Mouse (Mus musculus) ES-E14 (cell line): ENCODE measurements at regions not wholly inside any gene's neighbourhood (a gene's known extent, or its start where the extent isn't known, plus 50 kb on each side); places are given as distances from the start of the nearest gene placed in this dataset.

Source experiments
- DNase-seq: peaks from one replicate; pipeline ENCODE4 v3.0.0-alpha.2; 2013; ENCODE audit warnings: low read depth, low spot score
- H3K27ac ChIP-seq: 2 replicates; pipeline ENCODE4 v1.5.1; 2012; ENCODE audit warnings: low read depth, mild to moderate bottlenecking, low read length, moderate library complexity, mixed read lengths; ENCODE audit not compliant: poor library complexity, insufficient read depth, severe bottlenecking
- H3K36me3 ChIP-seq: 2 replicates; pipeline ENCODE4 v1.6.1; 2012; ENCODE audit warnings: mild to moderate bottlenecking, low read length, moderate library complexity, mixed read lengths; ENCODE audit not compliant: control insufficient read depth, poor library complexity, insufficient read depth, severe bottlenecking
- H3K4me1 ChIP-seq, 2 experiments: fragments of 150-350 bp in 1 of 2; sonication (generic) in 1 of 2; 2 replicates each; pipeline ENCODE4 v1.6.1; 2012; ENCODE audit warnings: low read length in 2 of 2, mild to moderate bottlenecking in 1 of 2, mixed read lengths in 1 of 2; ENCODE audit not compliant: control insufficient read depth in 2 of 2, insufficient read depth in 2 of 2, poor library complexity in 1 of 2
- H3K4me3 ChIP-seq, 2 experiments: fragments of 150-350 bp in 1 of 2; sonication (generic) in 1 of 2; 2 replicates each; pipeline ENCODE4 v1.5.1; 2012; ENCODE audit warnings: low read length in 2 of 2, low read depth in 1 of 2, mild to moderate bottlenecking in 1 of 2, mixed read lengths in 1 of 2; ENCODE audit not compliant: insufficient read depth in 1 of 2, poor library complexity in 1 of 2, severe bottlenecking in 1 of 2
- H3K9ac ChIP-seq: 2 replicates; pipeline ENCODE4 v1.6.1; 2012; ENCODE audit warnings: low read depth, mild to moderate bottlenecking, low read length, mixed read lengths; ENCODE audit not compliant: poor library complexity, insufficient read depth, severe bottlenecking
- H3K9me3 ChIP-seq: fragments of 150-350 bp; sonication (generic); 2 replicates; pipeline ENCODE4 v1.6.1; 2012; ENCODE audit warnings: low read depth, mild to moderate bottlenecking, low read length; ENCODE audit not compliant: control insufficient read depth, insufficient read depth
- CHD2 ChIP-seq: IDR thresholded peaks from 2 replicates; pipeline ENCODE4 v1.6.1; 2014; ENCODE audit warnings: mild to moderate bottlenecking, low read depth, low read length, inconsistent platforms
- HCFC1 ChIP-seq: IDR thresholded peaks from 2 replicates; pipeline ENCODE4 v1.6.1; 2012; ENCODE audit warnings: low read length, inconsistent platforms, borderline replicate concordance; ENCODE audit not compliant: insufficient read depth
- MAFK ChIP-seq: IDR thresholded peaks from 2 replicates; pipeline ENCODE4 v1.6.1; 2014; ENCODE audit warnings: mild to moderate bottlenecking, low read depth, low read length, inconsistent platforms; ENCODE audit not compliant: insufficient read depth
- ZC3H11A ChIP-seq: IDR thresholded peaks from 2 replicates; pipeline ENCODE4 v1.6.1; 2012; ENCODE audit warnings: low read depth, mild to moderate bottlenecking, inconsistent platforms, low read length, borderline replicate concordance
- ZNF384 ChIP-seq: IDR thresholded peaks from 2 replicates; pipeline ENCODE4 v1.6.1; 2012; ENCODE audit warnings: low read depth, low read length, inconsistent platforms
- in situ Hi-C, 2 experiments: fragments of 600-800 bp; cut with MboI; formaldehyde crosslinking; loops; one replicate each; pipeline ENCODE4 v1.15.1; 2025; ENCODE audit warnings: low sequenced_read_pairs in 2 of 2, inconsistent platforms in 1 of 2; ENCODE audit not compliant: unreplicated experiment in 2 of 2

- in situ Hi-C loops = no loop called here
- TF ChIP-seq CHD2 = no peak
- no peak for TF ChIP-seq ZNF384
- no peak for DNase-seq
These were observed 235.3 kb downstream of the Mycn start for GRCm38 (mm10) chr12:12706326-12706920.

DNA sequence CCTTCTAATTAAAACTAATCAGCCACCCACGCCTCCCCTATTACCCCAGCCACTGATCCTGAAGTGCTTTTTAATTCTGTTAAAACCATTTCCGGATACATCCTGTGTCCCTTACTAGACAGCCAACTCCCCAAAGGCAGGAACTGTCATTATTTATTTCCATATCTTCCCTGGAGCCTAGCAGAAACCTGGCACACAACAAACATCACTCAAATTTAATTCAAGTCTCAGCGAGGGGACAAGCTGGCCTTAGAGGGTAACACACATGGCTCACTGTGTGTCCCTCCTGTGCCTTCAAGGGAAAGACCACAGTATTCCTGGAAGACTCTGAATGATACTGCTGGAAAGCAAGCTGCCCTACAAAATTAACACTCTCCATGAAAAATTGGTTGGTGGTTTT lies 240.0 kb downstream of the Mycn start:
- no peak for TF ChIP-seq CHD2
- TF ChIP-seq HCFC1 = no peak
- no peak for TF ChIP-seq MAFK
- no peak for TF ChIP-seq ZC3H11A
- no peak for TF ChIP-seq ZNF384
- Histone ChIP-seq H3K36me3 (no peaks in the 10 kb centered on the region), H3K4me3 (no peak overlapping the region), H3K4me1 (no peaks in the 10 kb centered on the region), H3K9me3 (no peaks in the 10 kb centered on the region), H3K27ac (no peak overlapping the region), H3K9ac (no peak overlapping the region)
- in situ Hi-C loops = no loop called here
- no peak for DNase-seq

More at GRCm38 (mm10) chr12:12706326-12706920, 235.3 kb downstream of the Mycn start:
- H3K9me3 ChIP-seq = no peaks in the 10 kb centered on the region
- H3K4me1 ChIP-seq = peaks cover 0 to 3% of the 10 kb centered on the region in 2 experiments; a peak in 2 of 4 replicates
- H3K4me3 ChIP-seq = no peak overlapping the region
- no peak overlapping the region for H3K27ac ChIP-seq
- H3K9ac ChIP-seq = no peak overlapping the region
- H3K36me3 ChIP-seq = no peaks in the 10 kb centered on the region

- no peak for DNase-seq
- TF ChIP-seq HCFC1 (no peak), ZNF384 (no peak), ZC3H11A (no peak)
- no peak overlapping the region for H3K4me3 ChIP-seq
These were observed 240.6 kb downstream of the Mycn start for GRCm38 (mm10) chr12:12701060-12701667.

GRCm38 (mm10) chr12:12693838-12694777 lies 247.6 kb downstream of the Mycn start:
- Histone ChIP-seq H3K27ac (no peak overlapping the region), H3K4me1 (peaks cover 4 to 6% of the 10 kb centered on the region in 2 experiments; a peak in 2 of 4 replicates), H3K9ac (no peak overlapping the region), H3K9me3 (no peaks in the 10 kb centered on the region), H3K4me3 (peak overlapping the region in 1 of 2 experiments; percentile 25; a peak in 1 of 4 replicates), H3K36me3 (no peaks in the 10 kb centered on the region)
- in situ Hi-C loops = no loop called here
- DNase-seq = peak; percentile 40
- TF ChIP-seq ZNF384 (no peak), MAFK (no peak), HCFC1 (no peak), ZC3H11A (no peak), CHD2 (no peak)

More at GRCm38 (mm10) chr12:12701060-12701667, 240.6 kb downstream of the Mycn start:
- Histone ChIP-seq H3K4me1 (no peaks in the 10 kb centered on the region), H3K9ac (no peak overlapping the region), H3K9me3 (no peaks in the 10 kb centered on the region), H3K36me3 (no peaks in the 10 kb centered on the region), H3K27ac (no peak overlapping the region)
- in situ Hi-C loops = no loop called here
